Mouse (Mus musculus) ES-E14 (cell line): ENCODE measurements at regions not wholly inside any gene's neighbourhood (a gene's known extent, or its start where the extent isn't known, plus 50 kb on each side); places are given as distances from the start of the nearest gene placed in this dataset.

ENCODE experiments used
- CHD2 ChIP-seq: IDR thresholded peaks from 2 replicates; pipeline ENCODE4 v1.6.1; 2014; ENCODE audit warnings: mild to moderate bottlenecking, low read depth, low read length, inconsistent platforms
- HCFC1 ChIP-seq: IDR thresholded peaks from 2 replicates; pipeline ENCODE4 v1.6.1; 2012; ENCODE audit warnings: low read length, inconsistent platforms, borderline replicate concordance; ENCODE audit not compliant: insufficient read depth
- MAFK ChIP-seq: IDR thresholded peaks from 2 replicates; pipeline ENCODE4 v1.6.1; 2014; ENCODE audit warnings: mild to moderate bottlenecking, low read depth, low read length, inconsistent platforms; ENCODE audit not compliant: insufficient read depth
- ZC3H11A ChIP-seq: IDR thresholded peaks from 2 replicates; pipeline ENCODE4 v1.6.1; 2012; ENCODE audit warnings: low read depth, mild to moderate bottlenecking, inconsistent platforms, low read length, borderline replicate concordance
- ZNF384 ChIP-seq: IDR thresholded peaks from 2 replicates; pipeline ENCODE4 v1.6.1; 2012; ENCODE audit warnings: low read depth, low read length, inconsistent platforms

- TF ChIP-seq ZNF384, result no peak
- TF ChIP-seq MAFK, result no peak
- no peak for TF ChIP-seq CHD2
- TF ChIP-seq HCFC1, result no peak
- TF ChIP-seq ZC3H11A, result no peak
Measured at GRCm38 (mm10) chr3:117076734-117077133, 107.9 kb upstream of the Palmd start.
